Mouse (Mus musculus) right cerebral cortex, adult 18-20 months (tissue): Measurements from ENCODE around the gene Alg11.

Source experiments
- DNase-seq: peaks from one replicate; pipeline ENCODE4 v3.0.0; 2022; ENCODE audit warnings: mixed read lengths

The Alg11 gene

GRCm38 (mm10) chr8:22060446-22060889 is at the start of gene Alg11:
Alg11 (plus strand) TSS chr8:22060721.
- DNase-seq, result peak; percentile 98

- DNase-seq, result no peak
Measured at GRCm38 (mm10) chr8:22013034-22013707, 47.4 kb upstream of the Alg11 start.

GRCm38 (mm10) chr8:22017731-22018130 is 42.8 kb upstream of the Alg11 start:
- DNase-seq, result no peak

GRCm38 (mm10) chr8:22019498-22019897 is 41.0 kb upstream of the Alg11 start:
- DNase-seq, result no peak

- DNase-seq, result no peak
Measured at GRCm38 (mm10) chr8:22022244-22022643, 38.3 kb upstream of the Alg11 start.

- no peak for DNase-seq
Measured at GRCm38 (mm10) chr8:22025241-22025640, 35.3 kb upstream of the Alg11 start.

- no peak for DNase-seq
Measured at GRCm38 (mm10) chr8:22028973-22029372, 31.5 kb upstream of the Alg11 start.

GRCm38 (mm10) chr8:22030990-22031389 is 29.5 kb upstream of the Alg11 start:
- no peak for DNase-seq

- DNase-seq, result no peak
Measured at GRCm38 (mm10) chr8:22036137-22036536, 24.4 kb upstream of the Alg11 start.

- DNase-seq, result no peak
Measured at GRCm38 (mm10) chr8:22037022-22037421, 23.5 kb upstream of the Alg11 start.

- DNase-seq, result no peak
Measured at GRCm38 (mm10) chr8:22039468-22040152, 20.9 kb upstream of the Alg11 start.

GRCm38 (mm10) chr8:22040153-22040509 is 20.4 kb upstream of the Alg11 start:
- DNase-seq, result no peak

GRCm38 (mm10) chr8:22042515-22042914 is 18.0 kb upstream of the Alg11 start:
- DNase-seq, result no peak

GRCm38 (mm10) chr8:22043706-22044105 is 16.8 kb upstream of the Alg11 start:
- DNase-seq, result no peak

- no peak for DNase-seq
Measured at GRCm38 (mm10) chr8:22047699-22048464, 12.6 kb upstream of the Alg11 start.

GRCm38 (mm10) chr8:22054674-22055491 is 5.6 kb upstream of the Alg11 start:
- no peak for DNase-seq

- no peak for DNase-seq
Measured at GRCm38 (mm10) chr8:22055492-22055877, 5.0 kb upstream of the Alg11 start.

- DNase-seq, result no peak
Measured at GRCm38 (mm10) chr8:22056850-22057249, 3.7 kb upstream of the Alg11 start.

- no peak for DNase-seq
Measured at GRCm38 (mm10) chr8:22058368-22058767, 2.2 kb upstream of the Alg11 start.

GRCm38 (mm10) chr8:22059153-22059738 is 1.3 kb upstream of the Alg11 start:
- no peak for DNase-seq

- DNase-seq, result no peak
Measured at GRCm38 (mm10) chr8:22059821-22060445, 588 bp upstream of the Alg11 start, which contains the start of gene Atp7b. Atp7b (minus strand) TSS chr8:22060305.

- no peak for DNase-seq
Measured at GRCm38 (mm10) chr8:22061126-22061525, 605 bp downstream of the Alg11 start.
